Mouse (Mus musculus) splenic B cell, adult 2 months (primary cell): Measurements from ENCODE around the gene Gm42372.
A peak's percentile ranks its signal among the peaks of the same experiment; 100 is the strongest.

Source experiments
- DNase-seq: peaks from one replicate; pipeline ENCODE4 v3.0.0-alpha.2; 2011; ENCODE audit warnings: low read depth, low spot score
- H3K27me3 ChIP-seq: 2 replicates; pipeline ENCODE4 v1.6.1; 2012; ENCODE audit warnings: mild to moderate bottlenecking, low read length, moderate library complexity, mixed read lengths; ENCODE audit not compliant: control insufficient read depth, poor library complexity, insufficient read depth, severe bottlenecking
- H3K36me3 ChIP-seq: 2 replicates; pipeline ENCODE4 v1.6.1; 2012; ENCODE audit warnings: mild to moderate bottlenecking, low read length, moderate library complexity, mixed read lengths; ENCODE audit not compliant: control insufficient read depth, poor library complexity, insufficient read depth, severe bottlenecking

Gm42372 gene

DNA sequence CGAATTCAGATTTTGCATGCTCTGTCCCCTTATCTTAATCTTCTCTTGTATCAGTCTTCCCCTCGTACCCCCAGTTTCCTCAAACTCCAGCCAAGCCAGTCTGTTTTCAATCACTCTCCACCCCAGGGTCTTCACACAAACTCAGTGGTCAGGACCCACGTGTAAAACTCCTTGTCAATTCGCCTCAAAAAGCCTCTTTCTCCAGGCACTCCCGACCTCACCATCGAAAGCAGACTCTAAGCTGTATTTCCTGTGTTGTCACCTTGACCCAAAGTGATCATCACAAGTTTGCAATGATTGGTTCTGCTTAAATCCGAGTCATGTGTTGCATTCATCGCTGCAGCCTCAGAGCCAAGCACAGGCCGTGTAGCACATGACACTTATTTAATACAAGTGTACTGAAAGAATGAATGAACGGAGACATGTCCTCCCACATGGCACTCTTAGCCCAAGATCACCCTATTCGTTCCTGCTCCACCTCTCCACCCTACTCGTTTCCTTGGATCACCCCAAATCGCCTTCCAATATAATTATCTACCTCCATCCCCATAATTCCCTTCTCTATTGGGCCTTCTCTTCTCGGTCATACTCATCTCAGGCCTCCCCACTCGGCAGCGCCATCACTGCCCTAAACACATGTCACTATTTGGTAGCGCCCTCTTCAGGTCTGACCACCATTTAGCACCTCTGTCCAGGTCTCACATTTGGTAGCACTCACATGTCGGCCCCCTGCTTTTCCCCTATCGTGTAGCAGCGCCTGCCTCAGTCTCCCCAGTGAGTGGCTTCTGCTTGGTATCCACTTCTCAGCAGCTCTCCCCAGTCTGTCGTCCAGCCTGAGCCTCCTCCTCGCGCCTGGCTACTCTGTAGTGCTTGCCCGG, 44.1 kb downstream of the Gm42372 start:
- Histone ChIP-seq H3K27me3 (no peaks in the 10 kb centered on the region), H3K36me3 (no peaks in the 10 kb centered on the region)
- DNase-seq = peak; percentile 73

DNA sequence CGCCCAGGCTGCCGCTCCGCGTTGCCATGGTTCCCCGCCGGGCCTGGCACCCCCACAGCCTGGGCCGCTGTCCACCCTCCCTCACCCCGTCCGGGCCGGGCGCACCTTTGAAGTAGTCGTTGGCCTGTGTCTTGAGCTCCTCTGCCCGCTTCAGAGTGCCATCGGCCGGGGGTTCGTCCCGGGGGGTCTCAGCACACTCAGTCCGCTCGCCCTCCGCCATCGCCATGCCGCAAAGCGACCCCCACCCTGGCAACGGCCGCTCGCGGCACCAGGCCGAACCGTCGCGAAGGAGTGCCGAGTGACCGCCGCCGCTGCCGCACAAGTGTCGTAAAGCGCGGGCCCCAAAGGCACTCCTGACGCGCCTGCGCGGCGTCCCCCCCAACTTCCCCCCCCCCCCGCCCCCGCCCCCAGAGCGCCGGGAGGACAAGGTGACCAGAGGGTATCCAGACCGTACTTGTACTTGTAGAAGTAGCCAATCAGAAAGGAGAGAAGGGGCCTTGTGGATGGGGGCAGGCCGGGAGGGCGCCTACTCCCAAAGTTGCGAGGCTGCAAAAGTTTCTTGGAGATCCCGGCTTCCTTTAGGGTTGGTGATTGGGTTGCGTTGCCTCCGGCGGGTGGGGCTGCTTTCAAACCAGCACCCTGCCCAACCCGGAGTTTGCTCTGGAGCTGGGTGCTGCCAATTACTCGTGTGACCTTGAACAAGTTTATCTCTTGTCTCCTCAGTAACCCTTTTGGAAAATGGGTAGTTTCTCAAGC, 44.9 kb downstream of the Gm42372 start, which contains the start of gene Ppp5c:
Gene Ppp5c (minus strand): TSS at position 337 of the 756 bp plus-strand sequence.
- H3K36me3 ChIP-seq = no peaks in the 10 kb centered on the region
- no peaks in the 10 kb centered on the region for H3K27me3 ChIP-seq
- peak; percentile 85 for DNase-seq

DNA sequence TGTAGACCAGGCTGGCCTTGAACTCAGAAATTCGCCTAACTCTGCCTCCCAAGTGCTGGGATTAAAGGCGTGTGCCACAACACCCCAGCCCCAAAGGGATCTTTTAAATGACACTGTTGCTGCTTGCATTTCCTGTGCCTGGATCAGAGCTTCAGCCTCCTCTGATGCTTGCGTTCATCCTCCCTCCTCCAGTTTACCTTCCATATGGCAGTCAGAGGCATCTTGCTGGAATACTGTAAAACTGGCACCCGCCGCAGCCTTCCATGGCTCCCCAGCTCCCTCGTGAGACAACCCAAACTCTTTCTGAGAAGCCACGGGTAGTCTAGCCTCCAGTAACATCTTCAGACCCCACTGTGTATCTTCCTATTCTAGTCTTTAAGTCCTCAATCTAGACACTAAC, 46.0 kb downstream of the Gm42372 start:
- DNase-seq = no peak
- H3K36me3 ChIP-seq = no peaks in the 10 kb centered on the region
- no peaks in the 10 kb centered on the region for H3K27me3 ChIP-seq

DNA sequence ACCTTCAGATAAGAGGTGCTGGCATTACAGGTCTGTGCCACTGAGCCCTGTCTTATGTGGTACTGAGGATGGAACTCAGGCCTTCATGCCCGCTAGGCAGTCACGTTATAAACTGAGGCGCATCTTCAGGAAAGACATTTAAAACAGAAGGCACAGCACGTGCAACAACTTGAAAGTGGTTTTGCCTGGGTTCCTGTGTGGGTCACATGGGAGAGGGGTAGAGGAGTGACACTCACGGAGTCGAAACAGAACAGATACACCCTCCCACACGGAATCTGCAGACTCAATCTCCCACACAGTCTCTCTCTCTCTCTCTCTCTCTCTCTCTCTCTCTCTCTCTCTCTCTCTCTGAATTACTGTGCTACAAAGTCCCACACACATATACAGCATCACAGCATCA, 47.4 kb downstream of the Gm42372 start:
- Histone ChIP-seq H3K36me3 (no peaks in the 10 kb centered on the region), H3K27me3 (no peaks in the 10 kb centered on the region)
- DNase-seq = no peak
